Mouse (Mus musculus): ENCODE data around the gene Ccdc106.

DNA sequence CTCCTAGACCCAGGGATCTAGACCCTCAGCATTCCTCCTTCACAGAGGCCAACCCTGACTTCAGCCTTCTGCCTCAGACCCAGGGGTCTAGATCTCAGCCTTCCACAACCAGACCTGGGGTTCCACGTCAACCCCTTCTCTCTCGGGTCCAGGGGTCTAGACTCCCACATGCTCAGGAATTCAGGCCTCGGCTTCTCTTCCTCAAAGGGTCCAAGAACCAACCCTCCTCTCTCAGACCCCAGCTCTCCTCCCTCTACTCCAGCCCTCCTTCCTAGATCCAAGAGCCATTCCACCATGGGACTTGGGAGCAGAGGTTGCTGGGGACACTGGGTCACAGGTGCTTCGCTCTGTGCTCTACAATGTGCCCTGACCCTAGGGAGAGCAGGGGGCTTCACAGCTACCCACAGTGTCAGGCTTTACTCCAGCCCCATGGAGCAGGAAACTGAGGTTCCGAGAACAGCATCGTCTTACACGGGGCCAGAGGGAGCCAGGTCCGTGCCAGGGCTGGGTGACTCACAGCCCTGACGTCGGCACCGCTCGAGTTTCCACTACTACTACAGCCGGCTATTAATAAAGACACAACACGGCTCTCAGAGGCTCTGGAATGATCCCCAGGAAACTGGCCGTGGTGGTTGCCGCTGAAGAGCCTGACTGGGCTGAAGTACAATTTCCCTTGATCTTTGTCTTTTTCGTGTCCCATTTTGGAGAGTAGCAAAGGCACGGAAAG is 47.9 kb upstream of the Ccdc106 start:
- no peak for TF ChIP-seq CTCF (IDR thresholded peaks at IDR 0.05; ENCODE audit: borderline replicate concordance, insufficient read depth, low read depth, low read length)
- TF ChIP-seq POLR2A (IDR thresholded peaks at IDR 0.05; ENCODE audit: borderline replicate concordance, insufficient read depth, low read length) = no peak

Measured in cerebellum, adult 2 months (tissue).